Mouse (Mus musculus) small intestine, adult 2 months (tissue): ENCODE results near the gene Tnfrsf11a. TPM values are rescaled to one million over a fixed set of nuclear protein-coding genes. Genes with fewer than 3 reads are reported as not detected.

ENCODE experiments used
- H3K27ac ChIP-seq: fragments of 200-500 bp; 2 replicates; pipeline ENCODE4 v1.5.1; 2012; ENCODE audit warnings: low read depth, low read length, control low read depth, inconsistent platforms; ENCODE audit not compliant: insufficient read depth
- H3K27me3 ChIP-seq: fragments of 200-500 bp; 2 replicates; pipeline ENCODE4 v1.6.1; 2012; ENCODE audit warnings: mild to moderate bottlenecking, moderate library complexity, low read length, inconsistent platforms; ENCODE audit not compliant: control insufficient read depth, insufficient read depth
- H3K36me3 ChIP-seq: fragments of 200-500 bp; 2 replicates; pipeline ENCODE4 v1.6.1; 2012; ENCODE audit warnings: mild to moderate bottlenecking, low read length, control low read depth, inconsistent platforms; ENCODE audit not compliant: control insufficient read depth, insufficient read depth
- H3K4me1 ChIP-seq: fragments of 200-500 bp; 2 replicates; pipeline ENCODE4 v1.6.1; 2012; ENCODE audit warnings: low read length, inconsistent platforms, mixed read lengths; ENCODE audit not compliant: control insufficient read depth, insufficient read depth, insufficient read length
- H3K4me3 ChIP-seq: fragments of 200-500 bp; 2 replicates; pipeline ENCODE4 v1.5.1; 2012; ENCODE audit warnings: low read depth, mild to moderate bottlenecking, control low read depth, inconsistent platforms, low read length, moderate library complexity
- CTCF ChIP-seq: fragments of 200-500 bp; IDR thresholded peaks from 2 replicates; pipeline ENCODE4 v1.5.1; 2012; ENCODE audit warnings: low read depth, mild to moderate bottlenecking, control low read depth, inconsistent platforms, low read length, moderate library complexity, mixed read lengths; ENCODE audit not compliant: insufficient replicate concordance, insufficient read length; ENCODE audit errors: extremely low read depth
- POLR2A ChIP-seq: fragments of 200-500 bp; IDR thresholded peaks from 2 replicates; pipeline ENCODE4 v1.6.1; 2012; ENCODE audit warnings: low read depth, mild to moderate bottlenecking, control low read depth, inconsistent platforms, low read length, moderate library complexity
- WGBS: fragments of 180-500 bp; shearing (Covaris S2); methylation state at CpG from one replicate; pipeline ENCODE4 v1.1.7; 2018; 5-methylcytosine and 5-hydroxymethylcytosine counted together
- polyA plus RNA-seq: library from polyadenylated mRNA; depleted of rRNA; stranded (reverse); fragments of >200 nt; gene quantifications from 2 replicates; pipeline ENCODE4 v1.2.3, GENCODE M21; 2012

Tnfrsf11a gene
- polyA plus RNA-seq, 1 experiment: 47.7 TPM

DNA sequence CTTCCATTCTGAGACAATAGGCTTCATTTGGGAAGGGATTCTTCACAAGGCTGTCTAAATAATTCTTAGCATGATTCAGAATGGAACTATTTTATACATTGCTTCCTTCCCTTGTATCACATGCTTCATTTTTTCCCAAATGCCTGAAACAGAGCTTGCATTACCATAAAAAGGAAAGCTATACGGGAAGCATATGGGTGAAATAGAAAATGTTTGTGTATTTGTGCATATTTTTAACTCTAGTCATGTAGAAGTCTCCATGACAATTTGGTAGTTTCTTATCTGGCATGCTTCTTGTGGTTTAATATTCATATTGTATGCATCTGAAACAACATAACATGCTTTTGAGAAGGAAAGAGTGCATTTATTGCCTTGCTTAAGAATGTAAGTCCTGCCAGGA is 52.3 kb downstream of the Tnfrsf11a start:
- no peak overlapping the region for H3K4me3 ChIP-seq

GRCm38 (mm10) chr1:105842950-105843349 is 62.4 kb downstream of the Tnfrsf11a start:
- TF ChIP-seq CTCF (no peak), POLR2A (no peak)
- Histone ChIP-seq H3K36me3 (peaks cover 24% of the 10 kb centered on the region), H3K4me3 (no peak overlapping the region), H3K27me3 (no peaks in the 10 kb centered on the region), H3K27ac (no peak overlapping the region), H3K4me1 (no peaks in the 10 kb centered on the region)
- WGBS: 66% methylated on average over 10 of the region's 10 CpGs

More for the DNA sequence above, 52.3 kb downstream of the Tnfrsf11a start:
- TF ChIP-seq CTCF (no peak), POLR2A (no peak)
- H3K27me3 ChIP-seq: no peaks in the 10 kb centered on the region
- WGBS: 70% methylated on average over 1 of the region's 1 CpGs
- no peaks in the 10 kb centered on the region for H3K4me1 ChIP-seq
- H3K36me3 ChIP-seq: peaks cover 32% of the 10 kb centered on the region
- no peak overlapping the region for H3K27ac ChIP-seq

GRCm38 (mm10) chr1:105843386-105843785 is 62.9 kb downstream of the Tnfrsf11a start:
- Histone ChIP-seq H3K4me1 (no peaks in the 10 kb centered on the region), H3K27me3 (no peaks in the 10 kb centered on the region), H3K36me3 (peaks cover 24% of the 10 kb centered on the region), H3K4me3 (no peak overlapping the region), H3K27ac (no peak overlapping the region)
- TF ChIP-seq POLR2A (no peak), CTCF (no peak)
- 62% methylated on average over 12 of the region's 12 CpGs for WGBS

DNA sequence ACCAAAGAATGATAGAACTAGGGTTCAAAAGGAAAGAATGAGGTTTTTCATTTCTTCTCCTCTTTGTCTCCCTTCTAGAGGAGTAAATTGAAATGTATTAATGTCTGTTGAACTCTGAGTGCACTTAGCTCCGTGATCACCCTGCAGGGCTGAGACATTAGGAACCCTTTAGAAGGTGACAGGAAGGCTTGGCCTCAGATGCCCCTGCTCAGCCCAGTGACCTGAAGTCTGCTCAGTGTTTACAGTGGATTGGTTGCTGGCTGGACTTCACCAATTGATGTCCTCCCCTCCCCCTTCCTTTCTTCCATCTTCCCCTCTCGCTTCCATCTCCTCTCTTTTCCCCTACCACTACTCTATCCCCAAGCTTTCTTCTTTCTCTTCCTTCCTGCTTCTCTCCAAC is 63.3 kb downstream of the Tnfrsf11a start:
- WGBS: 75% methylated on average over 2 of the region's 2 CpGs

GRCm38 (mm10) chr1:105844341-105845006 is 64.0 kb downstream of the Tnfrsf11a start:
- Histone ChIP-seq H3K36me3 (peaks cover 24% of the 10 kb centered on the region), H3K27ac (no peak overlapping the region), H3K4me1 (no peaks in the 10 kb centered on the region), H3K27me3 (no peaks in the 10 kb centered on the region), H3K4me3 (no peak overlapping the region)
- WGBS: 62% methylated on average over 28 of the region's 28 CpGs
- no peak for TF ChIP-seq CTCF
- no peak for TF ChIP-seq POLR2A

More for the DNA sequence above, 63.3 kb downstream of the Tnfrsf11a start:
- Histone ChIP-seq H3K27me3 (no peaks in the 10 kb centered on the region), H3K4me3 (no peak overlapping the region), H3K27ac (no peak overlapping the region), H3K4me1 (no peaks in the 10 kb centered on the region), H3K36me3 (peaks cover 24% of the 10 kb centered on the region)
- TF ChIP-seq POLR2A: no peak
- no peak for TF ChIP-seq CTCF

DNA sequence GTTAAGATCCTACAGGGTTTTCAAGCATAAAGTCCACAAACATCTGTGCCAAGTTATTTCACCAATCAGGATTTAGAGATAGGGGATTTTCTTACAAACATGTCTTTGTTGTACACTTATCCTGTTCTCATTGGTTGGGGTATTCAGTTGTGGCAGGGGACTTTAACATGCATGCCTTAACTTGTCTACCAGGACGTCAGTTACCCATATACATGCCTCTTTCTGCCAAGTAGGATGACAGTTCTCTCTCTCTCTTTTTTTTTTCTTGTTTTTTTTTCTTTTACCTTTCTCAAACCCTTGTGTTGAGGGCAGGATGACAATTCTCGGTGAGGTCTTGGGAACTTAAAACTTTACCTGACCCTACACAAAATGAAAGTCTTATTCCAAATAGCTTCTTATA is 65.9 kb downstream of the Tnfrsf11a start:
- no peaks in the 10 kb centered on the region for H3K27me3 ChIP-seq
- H3K27ac ChIP-seq: no peak overlapping the region
- H3K4me3 ChIP-seq: no peak overlapping the region
- peaks cover 21% of the 10 kb centered on the region for H3K36me3 ChIP-seq
- H3K4me1 ChIP-seq: no peaks in the 10 kb centered on the region
- 98% methylated on average over 2 of the region's 2 CpGs for WGBS
- TF ChIP-seq CTCF (no peak), POLR2A (no peak)

DNA sequence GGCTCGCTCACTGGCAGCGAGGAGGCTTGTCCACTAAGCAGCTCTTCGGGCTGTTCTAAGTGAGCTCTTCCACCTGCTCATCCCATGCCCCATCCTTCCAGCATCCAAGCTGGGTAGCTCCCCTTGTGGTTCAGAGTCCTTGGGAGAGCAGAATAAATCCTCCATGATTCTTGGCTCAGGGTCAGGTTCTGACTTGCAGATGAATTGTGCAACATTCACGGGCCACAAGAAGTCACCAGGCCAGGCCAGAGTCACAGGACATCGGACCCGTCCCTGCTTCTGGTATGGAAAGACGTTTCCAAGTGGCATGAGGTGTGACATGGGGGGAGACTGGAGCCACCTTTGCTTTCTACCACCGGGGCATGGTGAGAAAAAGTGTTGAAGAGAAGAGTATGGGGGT is 68.3 kb downstream of the Tnfrsf11a start:
- H3K4me1 ChIP-seq: no peaks in the 10 kb centered on the region
- TF ChIP-seq CTCF (no peak), POLR2A (no peak)
- WGBS: 84% methylated on average over 8 of the region's 8 CpGs

More for the DNA sequence above, 68.3 kb downstream of the Tnfrsf11a start:
- H3K4me3 ChIP-seq: no peak overlapping the region
- no peak overlapping the region for H3K27ac ChIP-seq
- H3K27me3 ChIP-seq: no peaks in the 10 kb centered on the region
- peaks cover 16% of the 10 kb centered on the region for H3K36me3 ChIP-seq
